Mouse (Mus musculus) midbrain, embryonic 12.5 days (tissue): ENCODE measurements at regions not wholly inside any gene's neighbourhood (a gene's known extent, or its start where the extent isn't known, plus 50 kb on each side); places are given as distances from the start of the nearest gene placed in this dataset.
"Not testable (repeated sequence)": the region's sequence is repeated elsewhere in the genome, so short reads cannot be mapped to it uniquely, and the experiment has no call there.

Experiments
- ATAC-seq: fragments of 200-750 bp; cut with Nextera tagmentation; 2 replicates; pipeline ENCODE4 v1.8.0; 2017; ENCODE audit warnings: low read depth, moderate TSS enrichment, moderate library complexity; ENCODE audit not compliant: low FRiP score
- H3K27ac ChIP-seq: fragments of 300-500 bp; sonication (generic); replicated peaks from 2 replicates; pipeline ENCODE4 v1.5.1; 2016; ENCODE audit warnings: mild to moderate bottlenecking
- H3K27me3 ChIP-seq: fragments of 300-500 bp; sonication (generic); 2 replicates; pipeline ENCODE4 v1.6.1; 2016; ENCODE audit warnings: mild to moderate bottlenecking
- H3K36me3 ChIP-seq: fragments of 300-500 bp; sonication (generic); 2 replicates; pipeline ENCODE4 v1.6.1; 2016
- H3K4me1 ChIP-seq: fragments of 300-500 bp; sonication (generic); 2 replicates; pipeline ENCODE4 v1.6.1; 2016
- H3K4me2 ChIP-seq: fragments of 300-500 bp; sonication (generic); replicated peaks from 2 replicates; pipeline ENCODE4 v1.6.1; 2016; ENCODE audit warnings: mild to moderate bottlenecking, moderate library complexity
- H3K4me3 ChIP-seq: fragments of 300-500 bp; sonication (generic); 2 replicates; pipeline ENCODE4 v1.5.1; 2016; ENCODE audit warnings: mild to moderate bottlenecking
- H3K9ac ChIP-seq: fragments of 300-500 bp; sonication (generic); replicated peaks from 2 replicates; pipeline ENCODE4 v1.6.1; 2016; ENCODE audit warnings: mild to moderate bottlenecking, moderate library complexity
- H3K9me3 ChIP-seq: fragments of 300-500 bp; sonication (generic); 2 replicates; pipeline ENCODE4 v1.6.1; 2016; ENCODE audit warnings: mild to moderate bottlenecking
- WGBS: fragments of 180-500 bp; shearing (Covaris S2); methylation state at CpG from one replicate; pipeline ENCODE4 v1.1.7; 2016; 5-methylcytosine and 5-hydroxymethylcytosine counted together

DNA sequence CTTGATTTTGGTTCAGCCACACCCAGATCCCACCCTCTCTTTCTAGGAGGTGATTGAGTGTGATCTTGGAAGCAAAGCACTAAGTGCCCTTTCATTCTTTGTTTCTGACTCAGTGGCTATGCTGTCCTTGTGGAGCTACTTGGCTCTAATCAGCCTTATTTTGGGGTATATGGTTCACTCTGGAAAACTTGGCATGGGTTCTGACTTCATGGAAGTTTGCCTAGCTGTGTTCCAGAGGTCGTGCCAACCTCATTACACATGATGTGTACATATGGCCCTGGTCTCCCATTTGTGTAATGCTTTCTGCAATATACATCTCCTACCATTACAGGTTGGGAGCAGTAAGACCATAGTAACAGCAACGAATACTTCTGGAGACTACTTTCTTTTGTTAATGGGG, 199.9 kb upstream of the Pbx1 start:
- 67% methylated on average over 2 of the region's 2 CpGs for WGBS
- Histone ChIP-seq H3K9ac (no peak overlapping the region), H3K27me3 (no peaks in the 10 kb centered on the region), H3K27ac (no peak overlapping the region), H3K4me3 (no peak overlapping the region), H3K4me2 (no peak overlapping the region), H3K9me3 (no peaks in the 10 kb centered on the region), H3K4me1 (no peaks in the 10 kb centered on the region), H3K36me3 (no peaks in the 10 kb centered on the region)
- ATAC-seq = no peak

- H3K27ac ChIP-seq, H3K4me2 ChIP-seq, H3K9me3 ChIP-seq, H3K27me3 ChIP-seq, H3K4me3 ChIP-seq, H3K36me3 ChIP-seq, ATAC-seq, H3K9ac ChIP-seq: not testable (repeated sequence)
- 82% methylated on average over 3 of the region's 3 CpGs for WGBS
- H3K4me1 ChIP-seq = peaks cover 15% of the 10 kb centered on the region
Observed at GRCm38 (mm10) chr1:168601967-168602366, 169.9 kb upstream of the Pbx1 start.

DNA sequence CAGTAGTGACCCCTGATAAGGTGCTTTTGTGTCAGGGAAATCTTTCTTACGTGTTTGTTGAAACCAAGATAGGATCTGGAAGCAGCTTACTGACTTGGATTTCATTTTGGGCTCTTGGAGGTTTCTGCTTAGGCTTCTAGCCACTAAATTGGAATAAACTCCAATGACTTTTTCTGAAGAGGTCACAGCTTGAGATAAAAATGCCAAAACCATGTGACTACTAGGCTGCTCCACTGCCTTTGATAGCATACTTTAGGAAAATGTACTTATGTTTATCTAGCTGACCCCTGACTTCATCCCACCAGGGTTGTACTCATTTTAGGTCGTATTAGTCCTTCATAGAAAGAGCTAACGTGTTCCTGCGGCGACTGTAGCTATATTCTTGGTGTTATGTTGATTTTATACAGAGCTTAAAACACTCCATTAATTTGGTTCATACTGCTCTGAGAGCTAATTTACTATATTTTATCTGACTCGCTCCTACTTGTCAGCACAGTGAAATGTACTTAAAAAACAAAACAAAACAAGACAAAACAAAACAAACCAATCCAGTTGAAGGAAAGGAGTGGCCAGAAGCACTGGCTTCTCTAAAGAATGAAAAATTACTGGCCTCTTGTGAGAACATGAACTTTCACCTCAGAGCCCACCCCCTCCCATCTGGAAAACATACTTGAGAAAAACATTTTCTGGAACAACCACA, 168.5 kb upstream of the Pbx1 start:
- Histone ChIP-seq H3K9ac (no peak overlapping the region), H3K27me3 (no peaks in the 10 kb centered on the region), H3K4me1 (peaks cover 15% of the 10 kb centered on the region), H3K27ac (no peak overlapping the region), H3K9me3 (no peaks in the 10 kb centered on the region), H3K4me2 (no peak overlapping the region), H3K36me3 (no peaks in the 10 kb centered on the region), H3K4me3 (no peak overlapping the region)
- WGBS = 88% methylated on average over 6 of the region's 6 CpGs
- no peak for ATAC-seq

GRCm38 (mm10) chr1:168598191-168598667, 166.2 kb upstream of the Pbx1 start:
- H3K9me3 ChIP-seq = no peaks in the 10 kb centered on the region
- peaks cover 15% of the 10 kb centered on the region for H3K4me1 ChIP-seq
- H3K36me3 ChIP-seq = no peaks in the 10 kb centered on the region
- 21% methylated on average over 11 of the region's 11 CpGs for WGBS
- H3K27ac ChIP-seq = no peak overlapping the region
- H3K27me3 ChIP-seq = no peaks in the 10 kb centered on the region
- no peak for ATAC-seq
- no peak overlapping the region for H3K9ac ChIP-seq
- H3K4me3 ChIP-seq = no peak overlapping the region
- peak overlapping the region; percentile 29 for H3K4me2 ChIP-seq

DNA sequence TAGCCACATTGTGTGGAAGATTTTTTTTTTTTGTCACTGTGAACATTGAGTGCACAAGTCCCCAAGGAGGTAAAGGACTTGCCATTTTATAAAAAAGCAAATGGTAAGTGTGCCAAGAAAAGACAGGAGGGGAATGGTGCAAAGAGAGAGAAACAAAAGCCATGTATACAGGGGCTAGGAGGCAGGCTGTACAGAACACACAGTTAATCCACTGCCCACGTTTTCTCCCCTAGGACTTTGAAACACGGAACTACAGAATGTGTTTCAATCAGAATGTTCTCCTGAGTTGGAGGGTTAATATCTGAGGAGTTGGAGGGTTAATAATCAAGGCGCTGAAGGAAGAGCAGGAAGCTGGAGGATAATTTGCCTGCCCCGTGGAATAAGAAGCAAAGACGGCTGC, 165.4 kb upstream of the Pbx1 start:
- 18% methylated on average over 5 of the region's 5 CpGs for WGBS
- H3K27me3 ChIP-seq = no peaks in the 10 kb centered on the region
- ATAC-seq = no peak
- H3K9ac ChIP-seq = no peak overlapping the region
- H3K27ac ChIP-seq = no peak overlapping the region; the same call in 1 of the 2 replicates
- H3K9me3 ChIP-seq = no peaks in the 10 kb centered on the region
- H3K4me1 ChIP-seq = peaks cover 15% of the 10 kb centered on the region
- H3K4me3 ChIP-seq = no peak overlapping the region
- peak overlapping the region; percentile 29; the same call in 1 of the 2 replicates for H3K4me2 ChIP-seq
- no peaks in the 10 kb centered on the region for H3K36me3 ChIP-seq

GRCm38 (mm10) chr1:168584137-168584536, 152.1 kb upstream of the Pbx1 start:
- Histone ChIP-seq H3K4me2 (no peak overlapping the region), H3K36me3 (no peaks in the 10 kb centered on the region), H3K27me3 (no peaks in the 10 kb centered on the region), H3K4me1 (no peaks in the 10 kb centered on the region), H3K9me3 (no peaks in the 10 kb centered on the region), H3K27ac (no peak overlapping the region), H3K4me3 (no peak overlapping the region), H3K9ac (no peak overlapping the region)
- 82% methylated on average over 3 of the region's 3 CpGs for WGBS
- ATAC-seq = no peak

DNA sequence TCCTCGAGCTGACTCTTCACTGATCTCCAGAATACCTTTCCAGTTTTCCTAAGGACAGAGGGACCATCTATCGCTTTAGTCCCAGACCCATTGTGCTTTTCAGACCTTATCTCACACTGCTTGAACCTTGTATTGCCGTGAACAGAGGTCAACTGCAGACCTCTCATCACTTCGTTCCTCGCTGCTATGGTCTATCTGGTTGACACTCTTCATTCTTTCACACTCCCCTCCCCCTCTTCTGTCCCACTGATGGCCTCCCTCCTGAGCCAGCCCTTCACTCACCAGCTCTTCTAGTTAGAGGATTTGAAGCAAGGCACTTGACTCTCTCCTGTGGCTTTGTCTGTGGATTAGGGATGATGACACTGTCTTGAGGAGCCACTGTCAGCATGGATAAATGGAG, 150.4 kb upstream of the Pbx1 start:
- H3K9ac ChIP-seq = no peak overlapping the region
- H3K4me1 ChIP-seq = no peaks in the 10 kb centered on the region
- H3K4me3 ChIP-seq = no peak overlapping the region
- no peaks in the 10 kb centered on the region for H3K36me3 ChIP-seq
- H3K4me2 ChIP-seq = no peak overlapping the region
- no peaks in the 10 kb centered on the region for H3K27me3 ChIP-seq
- 71% methylated on average over 5 of the region's 5 CpGs for WGBS
- ATAC-seq = no peak
- no peaks in the 10 kb centered on the region for H3K9me3 ChIP-seq
- H3K27ac ChIP-seq = no peak overlapping the region

DNA sequence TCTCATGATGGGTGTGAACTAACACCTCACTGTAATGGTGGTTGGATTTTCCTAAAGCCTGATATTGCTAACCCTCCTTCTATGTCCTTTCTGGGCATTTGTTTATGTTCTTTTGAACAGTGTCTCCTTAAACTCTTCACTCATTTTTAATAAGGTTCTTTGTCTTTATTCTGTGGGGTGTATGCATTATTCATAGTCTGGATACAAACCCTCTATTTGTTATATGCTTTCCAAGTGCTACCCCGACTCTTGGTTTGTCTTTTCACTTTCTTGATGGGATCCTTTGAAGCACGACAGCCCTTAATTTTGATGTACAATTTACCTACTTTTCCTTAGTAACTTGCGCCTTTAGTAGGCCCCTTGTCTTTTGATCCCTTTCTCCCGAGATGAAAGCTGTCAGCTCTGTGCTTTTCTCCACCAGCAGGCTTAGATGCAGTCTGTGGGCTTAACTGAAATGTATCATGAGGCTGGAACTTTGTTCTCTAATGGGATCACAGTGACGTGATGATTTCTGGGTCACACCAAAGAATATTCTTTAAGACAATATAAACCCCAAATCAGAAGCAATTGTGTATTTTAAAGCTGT, 138.0 kb upstream of the Pbx1 start:
- peak; percentile 65 for ATAC-seq
- Histone ChIP-seq H3K27me3 (no peaks in the 10 kb centered on the region), H3K9me3 (no peaks in the 10 kb centered on the region), H3K36me3 (no peaks in the 10 kb centered on the region), H3K4me2 (no peak overlapping the region), H3K9ac (no peak overlapping the region), H3K27ac (no peak overlapping the region), H3K4me1 (peaks cover 5% of the 10 kb centered on the region; the same call in 1 of the 2 replicates), H3K4me3 (no peak overlapping the region)
- WGBS = 23% methylated on average over 5 of the region's 5 CpGs

- H3K9me3 ChIP-seq = no peaks in the 10 kb centered on the region
- no peak overlapping the region for H3K27ac ChIP-seq
- 0 out of 2 replicates have a peak, but pooled peaks cover 3% of the 10 kb centered on the region for H3K27me3 ChIP-seq
- no peak overlapping the region for H3K4me3 ChIP-seq
- no peak for ATAC-seq
- H3K9ac ChIP-seq = no peak overlapping the region
- WGBS = 88% methylated on average over 3 of the region's 3 CpGs
- H3K4me2 ChIP-seq = no peak overlapping the region
- peaks cover 15% of the 10 kb centered on the region for H3K4me1 ChIP-seq
- no peaks in the 10 kb centered on the region for H3K36me3 ChIP-seq
Observed at GRCm38 (mm10) chr1:168552394-168552793, 120.3 kb upstream of the Pbx1 start.

- H3K27me3 ChIP-seq = 0 out of 2 replicates have a peak, but pooled peaks cover 3% of the 10 kb centered on the region
- no peaks in the 10 kb centered on the region for H3K36me3 ChIP-seq
- H3K27ac ChIP-seq = no peak overlapping the region
- WGBS = 29% methylated on average over 7 of the region's 7 CpGs
- no peaks in the 10 kb centered on the region for H3K9me3 ChIP-seq
- H3K4me1 ChIP-seq = peaks cover 15% of the 10 kb centered on the region
- ATAC-seq = peak; percentile 84
- no peak overlapping the region for H3K4me3 ChIP-seq
- H3K9ac ChIP-seq = no peak overlapping the region
- H3K4me2 ChIP-seq = no peak overlapping the region
Observed at GRCm38 (mm10) chr1:168549807-168550435, 117.9 kb upstream of the Pbx1 start.

- no peak for ATAC-seq
- 92% methylated on average over 3 of the region's 3 CpGs for WGBS
- Histone ChIP-seq H3K9me3 (no peaks in the 10 kb centered on the region), H3K27me3 (0 out of 2 replicates have a peak, but pooled peaks cover 3% of the 10 kb centered on the region), H3K4me1 (peaks cover 19% of the 10 kb centered on the region), H3K27ac (no peak overlapping the region), H3K4me3 (no peak overlapping the region), H3K9ac (no peak overlapping the region), H3K4me2 (no peak overlapping the region), H3K36me3 (no peaks in the 10 kb centered on the region)
Observed at GRCm38 (mm10) chr1:168546156-168546555, 114.1 kb upstream of the Pbx1 start.

- H3K9ac ChIP-seq = no peak overlapping the region
- 87% methylated on average over 7 of the region's 7 CpGs for WGBS
- H3K27me3 ChIP-seq = no peaks in the 10 kb centered on the region
- no peak overlapping the region for H3K4me2 ChIP-seq
- no peak overlapping the region for H3K4me3 ChIP-seq
- H3K27ac ChIP-seq = no peak overlapping the region
- ATAC-seq = no peak
- no peaks in the 10 kb centered on the region for H3K9me3 ChIP-seq
- H3K36me3 ChIP-seq = no peaks in the 10 kb centered on the region
- peaks cover 12% of the 10 kb centered on the region for H3K4me1 ChIP-seq
Observed at GRCm38 (mm10) chr1:168545072-168545780, 113.2 kb upstream of the Pbx1 start.
